Mouse (Mus musculus) ovary, postnatal 14 days (tissue): ENCODE measurements around the gene Dpp10.

Experiments used
- DNase-seq: peaks from one replicate; pipeline ENCODE4 v3.0.0; 2022; ENCODE audit warnings: low spot score

The Dpp10 gene

GRCm38 (mm10) chr1:124044925-124045640, at the start of gene Dpp10:
Gene Dpp10, minus strand, starts transcription at chr1:124045559.
- DNase-seq = no peak

- no peak for DNase-seq
Measured at GRCm38 (mm10) chr1:124048544-124048943, 3.2 kb upstream of the Dpp10 start.

- DNase-seq = no peak
Measured at GRCm38 (mm10) chr1:124045761-124046300, 472 bp upstream of the Dpp10 start.

DNA sequence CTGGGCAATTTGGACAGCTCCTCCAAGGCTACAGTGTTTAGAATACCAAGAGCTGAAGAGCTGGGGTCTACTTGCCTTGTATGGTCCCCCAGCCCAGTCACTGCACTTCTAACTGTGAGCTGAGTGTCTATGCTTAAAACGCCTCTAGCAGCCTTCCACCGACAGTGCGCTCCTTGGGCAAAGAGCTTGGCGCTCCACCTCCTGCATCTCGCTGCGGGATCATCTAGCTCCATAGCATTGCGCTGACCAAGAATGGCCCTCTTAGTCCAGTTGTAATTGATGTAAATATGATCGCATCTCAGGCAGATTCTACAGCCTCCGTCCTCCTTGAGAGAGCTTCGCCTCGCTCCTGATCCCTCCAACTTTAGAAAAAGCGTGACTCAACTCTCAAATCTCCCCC, 1.2 kb downstream of the Dpp10 start:
- no peak for DNase-seq

DNA sequence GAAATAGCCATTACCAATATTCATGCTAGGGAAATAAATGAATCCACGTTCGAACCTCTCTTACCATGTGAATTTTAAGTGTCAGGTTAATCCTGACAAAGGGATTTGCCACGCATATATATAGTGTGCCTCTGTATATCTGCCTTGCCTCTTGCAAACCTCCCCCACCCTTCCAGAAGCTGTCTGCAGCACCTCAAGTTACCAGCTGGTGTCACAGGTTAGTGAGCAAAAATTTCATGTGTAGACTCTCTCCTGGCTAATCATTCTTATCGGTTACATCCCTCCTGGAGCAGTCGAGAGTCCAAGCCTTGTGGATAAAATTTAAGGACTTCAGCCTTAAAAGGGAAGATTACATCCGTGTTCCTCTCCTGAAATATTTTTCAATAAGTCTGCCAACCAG, 1.9 kb downstream of the Dpp10 start:
- no peak for DNase-seq

GRCm38 (mm10) chr1:124041559-124041958, 3.8 kb downstream of the Dpp10 start:
- peak; percentile 5 for DNase-seq

- DNase-seq = no peak
Measured at GRCm38 (mm10) chr1:124035306-124035990, 9.9 kb downstream of the Dpp10 start.

GRCm38 (mm10) chr1:124032677-124033076, 12.7 kb downstream of the Dpp10 start:
- no peak for DNase-seq

DNA sequence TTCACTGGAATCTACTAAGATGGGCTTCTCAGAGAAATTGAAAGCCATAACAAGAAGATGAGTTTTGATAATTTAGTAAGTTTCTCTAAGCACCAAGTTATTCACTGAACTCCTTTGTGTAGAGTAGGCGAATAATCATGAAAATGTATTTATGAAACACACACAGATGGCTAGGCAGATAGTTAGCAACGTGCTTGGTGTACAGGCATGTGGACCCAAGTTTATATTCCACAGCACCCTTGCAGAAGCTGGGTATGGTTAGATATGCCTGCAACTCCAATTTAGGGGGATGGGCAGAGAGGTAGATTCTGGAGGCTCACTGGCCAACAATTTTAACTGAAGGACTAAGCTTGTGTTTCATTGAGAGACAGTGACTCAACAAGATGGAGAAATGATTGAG, 13.4 kb downstream of the Dpp10 start:
- no peak for DNase-seq

GRCm38 (mm10) chr1:124002797-124003196, 42.6 kb downstream of the Dpp10 start:
- DNase-seq = no peak

- no peak for DNase-seq
Measured at GRCm38 (mm10) chr1:123995780-123996179, 49.6 kb downstream of the Dpp10 start.

GRCm38 (mm10) chr1:123985324-123986024, 59.9 kb downstream of the Dpp10 start:
- no peak for DNase-seq

- no peak for DNase-seq
Measured at GRCm38 (mm10) chr1:123978597-123978996, 66.8 kb downstream of the Dpp10 start.

GRCm38 (mm10) chr1:123974621-123975020, 70.7 kb downstream of the Dpp10 start:
- DNase-seq = no peak

DNA sequence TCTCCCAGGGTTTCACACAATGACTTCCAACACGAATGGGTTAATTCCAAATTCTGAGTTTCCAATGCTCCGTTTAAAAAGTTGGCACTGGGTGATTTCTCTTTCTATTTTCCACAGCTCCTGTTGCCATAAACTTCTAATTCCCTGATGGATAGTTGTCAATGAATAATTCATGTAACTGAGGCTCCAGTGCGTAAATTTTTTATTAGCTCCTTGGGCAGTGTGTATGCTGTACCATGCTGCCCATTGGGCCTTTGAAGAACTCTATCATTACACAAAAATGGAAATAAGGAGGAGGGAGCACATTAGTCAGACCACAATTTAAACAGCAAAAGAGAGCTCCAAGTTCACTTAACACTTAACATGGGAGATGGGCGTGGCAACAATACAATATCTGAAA, 99.2 kb downstream of the Dpp10 start:
- no peak for DNase-seq

GRCm38 (mm10) chr1:123940826-123941225, 104.5 kb downstream of the Dpp10 start:
- no peak for DNase-seq

DNA sequence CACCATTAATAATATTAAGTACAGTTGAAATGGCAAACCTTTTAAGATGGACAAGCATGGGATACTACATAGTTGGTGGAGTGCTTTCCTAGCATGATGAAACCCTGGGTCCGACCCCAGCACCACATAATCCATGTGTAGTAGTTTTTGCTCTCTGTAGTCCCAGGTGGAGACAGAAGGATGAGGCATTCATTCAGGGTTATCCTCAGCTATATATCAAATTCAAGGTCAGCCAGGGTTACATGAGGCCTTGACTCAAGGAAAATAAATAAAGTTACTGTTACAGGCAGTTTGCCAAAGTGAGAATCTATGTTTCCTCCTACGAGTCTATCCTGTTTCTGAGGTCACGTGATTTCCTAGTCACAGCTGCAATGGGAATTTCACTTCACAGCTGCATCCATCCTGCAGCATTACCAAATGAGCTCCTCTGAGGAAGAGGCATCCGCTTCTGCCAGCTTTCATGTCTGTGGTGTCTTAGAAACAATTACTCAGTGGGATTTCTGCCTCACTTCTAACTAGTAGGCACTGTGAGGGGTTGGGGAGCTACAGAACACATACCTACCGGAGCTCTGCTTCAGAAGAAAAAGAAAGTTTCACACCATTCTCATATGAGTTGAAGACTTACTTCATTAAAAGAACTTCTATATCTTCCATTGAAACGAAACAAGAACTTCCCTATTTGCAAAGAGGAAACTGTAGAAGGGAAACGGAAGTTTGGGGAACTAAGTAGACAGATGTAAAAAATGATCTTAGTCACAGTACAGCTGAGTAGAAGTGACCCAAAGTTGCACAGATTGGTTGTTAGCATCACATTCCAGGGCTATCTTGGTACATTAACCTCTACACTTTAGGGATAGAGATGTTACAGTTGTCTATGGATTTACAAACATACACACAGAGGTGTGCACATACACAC, 111.3 kb downstream of the Dpp10 start:
- no peak for DNase-seq

- DNase-seq = no peak
Measured at GRCm38 (mm10) chr1:123928003-123928370, 117.4 kb downstream of the Dpp10 start.

GRCm38 (mm10) chr1:123927278-123928002, 117.9 kb downstream of the Dpp10 start:
- no peak for DNase-seq

DNA sequence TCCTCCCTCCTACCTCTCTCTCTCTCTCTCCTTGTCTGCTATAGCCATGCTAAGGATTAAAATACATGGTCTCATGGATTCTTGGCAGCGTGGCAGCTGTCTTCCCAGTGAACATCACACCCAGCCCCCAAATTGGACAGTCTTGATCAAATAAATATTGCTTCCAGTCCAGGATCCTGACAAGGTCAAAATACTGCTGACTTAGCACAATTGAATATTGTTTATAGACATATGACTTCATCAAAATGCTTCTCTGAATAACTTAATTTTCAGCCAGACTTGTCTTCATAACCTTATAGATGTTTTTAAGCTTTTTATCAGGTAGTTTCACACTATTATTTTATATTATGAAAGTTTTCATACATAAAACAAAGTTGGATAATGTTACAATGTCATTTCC, 120.5 kb downstream of the Dpp10 start:
- no peak for DNase-seq

GRCm38 (mm10) chr1:123923907-123924306, 121.5 kb downstream of the Dpp10 start:
- no peak for DNase-seq
